Mouse (Mus musculus) heart, postnatal 36 days (tissue): ENCODE measurements around the gene Dusp19. TPM values are rescaled to one million over a fixed set of nuclear protein-coding genes. Genes with fewer than 3 reads are reported as not detected.

ENCODE experiments used
- DNase-seq, 2 experiments: peaks; one replicate each; pipeline ENCODE4 v3.0.0; 2021 to 2022
- intact Hi-C: fragments of 180-260 bp; cut with DNase I; formaldehyde crosslinking; loops from one replicate; pipeline ENCODE4 v1.15.1; 2025
- microRNA-seq, 2 experiments: library from miRNA; unstranded; fragments of <30 nt; microRNA quantifications; one replicate each; pipeline ENCODE4 v1.2.0; 2021; ENCODE audit warnings: borderline number of aligned reads in 2 of 2
- total RNA-seq, 2 experiments: library from RNA; stranded (reverse); gene quantifications; 2 replicates each; pipeline ENCODE4 v1.2.3; 2021

Gene Dusp19
- total RNA-seq, 2 experiments from 2014 or later, result 7.9 to 9.8 TPM

DNA sequence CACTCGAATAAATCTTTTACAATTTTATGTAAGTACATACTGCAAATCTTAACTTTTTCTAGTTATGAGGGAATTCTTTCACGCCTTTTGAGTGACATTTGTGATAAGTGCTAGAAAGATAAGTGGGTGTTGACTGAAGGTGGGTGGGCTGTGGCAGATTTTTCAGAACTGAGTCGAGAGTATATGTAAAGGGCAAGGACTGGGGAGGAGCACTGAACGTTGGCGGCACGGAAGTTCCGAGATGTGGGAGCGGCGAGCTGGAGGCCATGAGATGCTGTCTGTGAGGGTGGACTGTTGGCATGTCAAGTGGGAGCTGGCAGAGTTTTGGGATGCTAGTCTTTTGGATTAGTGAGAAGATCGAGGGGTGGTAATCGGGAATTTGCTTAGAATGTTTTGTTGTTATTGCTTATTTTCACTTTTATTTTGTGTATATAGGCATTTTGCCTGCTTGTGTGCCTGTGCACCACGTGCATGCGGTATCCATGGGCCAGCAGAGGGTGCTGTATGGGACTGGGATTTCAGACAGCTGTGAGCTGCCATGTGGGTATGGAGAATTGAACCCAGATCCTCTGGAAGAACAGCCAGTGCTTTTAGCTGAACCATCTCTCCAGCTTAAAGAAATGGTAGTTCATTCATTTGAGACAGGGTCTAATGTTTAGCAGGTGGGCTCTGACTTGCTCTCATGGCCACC, 15.6 kb downstream of the Dusp19 start:
- DNase-seq, result no peak
- intact Hi-C loops, result no loop called here

DNA sequence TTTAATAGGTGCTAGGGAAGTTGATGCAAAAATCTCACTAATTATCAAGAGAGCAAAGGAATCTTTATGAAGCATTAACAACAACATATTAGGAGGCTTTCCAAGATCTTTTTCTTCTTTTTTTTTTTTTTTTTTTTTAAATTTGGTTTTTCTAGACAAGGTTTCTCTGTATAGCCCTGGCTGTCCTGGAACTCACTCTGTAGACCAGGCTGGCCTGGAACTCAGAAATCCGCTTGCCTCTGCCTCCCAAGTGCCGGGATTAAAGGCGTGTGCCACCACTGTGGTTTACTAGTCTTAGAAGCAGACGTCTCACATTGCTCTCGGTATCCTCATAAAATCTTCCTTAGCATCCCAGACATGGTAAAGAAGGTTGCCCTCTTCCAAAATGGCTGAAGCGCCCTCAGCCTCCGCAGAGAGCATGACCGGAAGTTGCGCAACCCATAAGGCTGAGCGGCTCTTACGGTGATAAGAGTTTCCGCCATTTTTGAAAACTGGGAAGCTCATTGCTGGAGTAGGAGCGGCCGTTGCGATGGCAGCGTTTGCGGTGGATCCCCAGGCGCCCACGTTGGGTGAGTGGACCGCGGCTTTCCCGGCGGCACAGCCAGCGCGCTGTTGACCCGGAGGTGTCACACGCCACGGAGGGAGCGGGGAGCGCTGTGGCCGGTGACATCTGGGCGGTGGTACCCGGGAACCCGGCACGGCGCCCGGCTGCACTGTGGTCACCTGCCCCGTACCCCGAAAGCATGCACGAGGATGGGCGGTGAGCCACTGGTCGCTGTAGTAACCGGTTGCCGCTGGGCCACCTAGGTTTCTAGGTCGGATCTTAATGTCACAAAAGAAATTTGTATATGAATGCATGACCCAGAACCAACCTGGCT, 21.8 kb downstream of the Dusp19 start:
- intact Hi-C loops, result loop anchor here (1.0 to 5.0 kb wide), 3 partner anchors 21 to 96 kb away; partner anchors contain the start of genes Dusp19, Nckap1 and Nup35
- peak; percentile 94 to 98 for DNase-seq

DNA sequence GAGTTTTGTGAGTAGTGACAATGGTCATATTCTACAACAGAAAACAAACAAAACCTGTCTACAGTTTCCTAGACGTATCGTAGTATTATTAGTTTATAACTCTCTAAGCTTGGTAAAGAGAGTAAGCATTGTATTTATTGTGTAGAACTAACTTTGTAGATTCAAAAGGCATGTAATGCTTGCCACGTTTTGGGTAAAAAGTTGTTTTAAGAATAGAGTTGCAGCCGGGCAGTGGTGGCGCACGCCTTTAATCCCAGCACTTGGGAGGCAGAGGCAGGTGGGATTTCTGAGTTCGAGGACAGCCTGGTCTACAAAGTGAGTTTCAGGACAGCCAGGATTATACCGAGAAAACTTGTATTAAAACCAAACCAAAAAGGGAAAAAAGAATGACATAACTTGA, 22.6 kb downstream of the Dusp19 start:
- intact Hi-C loops, result loop anchor here (2.0 to 5.0 kb wide), 2 partner anchors 59 to 97 kb away; partner anchors contain the start of gene Nckap1
- DNase-seq, result no peak

DNA sequence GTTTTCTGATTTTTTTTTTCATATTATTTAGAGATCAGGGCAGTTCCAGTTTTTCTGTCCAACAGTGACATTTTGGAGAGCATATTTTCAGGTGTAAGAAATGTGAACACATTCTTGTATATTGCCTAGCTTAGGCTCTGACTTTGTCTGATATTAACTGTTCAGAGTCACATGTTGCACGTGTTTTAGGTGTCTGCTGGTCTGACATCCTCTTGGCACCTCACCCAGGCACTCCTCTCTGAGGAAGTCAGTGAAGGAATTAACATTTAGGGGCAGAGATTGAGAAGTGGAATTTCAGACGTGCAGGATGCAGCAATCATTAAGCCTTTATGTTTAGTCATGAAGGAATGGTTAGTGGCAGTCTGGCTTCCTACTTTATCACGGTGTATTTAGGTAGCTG, 23.0 kb downstream of the Dusp19 start:
- intact Hi-C loops, result loop anchor here (2.0 to 5.0 kb wide), 2 partner anchors 59 to 98 kb away; partner anchors contain the start of gene Nckap1
- DNase-seq, result no peak

DNA sequence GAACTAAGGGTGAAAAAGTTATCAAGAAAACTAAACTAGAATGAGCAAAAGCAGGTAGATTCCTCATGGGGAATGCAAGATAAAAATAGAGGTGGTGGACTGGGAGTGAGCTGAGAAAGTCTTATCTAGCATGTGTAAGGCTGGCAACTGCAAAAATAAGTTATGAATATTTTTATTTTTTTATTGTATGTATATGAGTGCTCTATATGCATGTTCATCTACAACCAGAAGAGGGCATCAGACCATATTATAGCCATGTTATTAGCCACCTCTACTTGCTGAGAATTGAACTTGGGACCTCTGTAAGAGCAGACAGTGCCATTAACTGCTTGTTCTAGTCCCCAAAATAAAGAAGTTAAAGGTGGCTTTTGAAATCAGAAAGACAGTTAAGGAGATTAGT, 44.6 kb downstream of the Dusp19 start:
- DNase-seq, result no peak
- intact Hi-C loops, result no loop called here

DNA sequence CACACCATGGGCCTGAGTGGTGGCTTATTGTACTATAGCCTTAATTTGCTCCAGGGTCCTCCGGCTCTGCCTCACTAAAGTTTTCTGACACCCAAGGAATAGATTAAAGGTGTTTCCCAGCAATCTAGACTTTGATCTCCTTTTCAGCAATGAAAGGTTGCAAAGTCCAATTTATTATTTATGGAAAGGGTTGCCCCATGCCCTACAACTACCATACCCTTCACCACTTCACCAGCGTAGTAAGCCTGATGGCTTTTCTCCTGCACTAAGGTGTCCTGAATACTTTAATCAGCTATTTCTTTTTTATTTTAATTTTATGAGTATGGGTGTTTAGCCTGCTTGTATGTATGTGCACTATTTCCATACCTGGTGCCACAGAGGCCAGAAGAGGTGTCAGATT, 45.8 kb downstream of the Dusp19 start:
- intact Hi-C loops, result no loop called here
- no peak for DNase-seq

DNA sequence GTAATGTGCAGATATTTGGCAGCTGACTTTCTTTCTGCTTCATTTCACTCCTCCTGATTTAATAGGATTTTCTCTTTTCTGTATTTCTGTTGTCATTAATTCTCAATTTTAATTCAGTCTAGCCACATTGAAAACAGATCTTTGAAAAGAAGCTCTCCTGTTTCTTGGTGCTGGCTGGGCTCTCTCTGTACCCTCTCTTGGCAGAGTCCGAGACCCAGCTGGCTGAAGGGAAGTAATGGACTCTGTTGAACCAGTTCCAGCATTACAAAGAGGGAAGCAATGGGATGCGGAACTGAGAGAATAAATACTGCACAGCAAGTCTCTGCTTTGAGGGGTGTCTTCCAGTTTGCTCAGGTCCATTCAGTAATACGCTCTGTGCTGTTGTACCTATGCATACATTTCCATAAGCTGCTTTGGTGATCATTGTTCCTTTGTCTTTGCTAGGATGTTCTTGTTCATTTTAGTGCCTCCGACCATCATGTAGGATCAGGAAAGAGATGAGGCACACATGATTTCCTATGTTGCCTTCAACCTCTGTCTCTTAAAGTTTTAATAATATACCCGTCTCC, 50.6 kb downstream of the Dusp19 start:
- no peak for DNase-seq
- intact Hi-C loops, result no loop called here

DNA sequence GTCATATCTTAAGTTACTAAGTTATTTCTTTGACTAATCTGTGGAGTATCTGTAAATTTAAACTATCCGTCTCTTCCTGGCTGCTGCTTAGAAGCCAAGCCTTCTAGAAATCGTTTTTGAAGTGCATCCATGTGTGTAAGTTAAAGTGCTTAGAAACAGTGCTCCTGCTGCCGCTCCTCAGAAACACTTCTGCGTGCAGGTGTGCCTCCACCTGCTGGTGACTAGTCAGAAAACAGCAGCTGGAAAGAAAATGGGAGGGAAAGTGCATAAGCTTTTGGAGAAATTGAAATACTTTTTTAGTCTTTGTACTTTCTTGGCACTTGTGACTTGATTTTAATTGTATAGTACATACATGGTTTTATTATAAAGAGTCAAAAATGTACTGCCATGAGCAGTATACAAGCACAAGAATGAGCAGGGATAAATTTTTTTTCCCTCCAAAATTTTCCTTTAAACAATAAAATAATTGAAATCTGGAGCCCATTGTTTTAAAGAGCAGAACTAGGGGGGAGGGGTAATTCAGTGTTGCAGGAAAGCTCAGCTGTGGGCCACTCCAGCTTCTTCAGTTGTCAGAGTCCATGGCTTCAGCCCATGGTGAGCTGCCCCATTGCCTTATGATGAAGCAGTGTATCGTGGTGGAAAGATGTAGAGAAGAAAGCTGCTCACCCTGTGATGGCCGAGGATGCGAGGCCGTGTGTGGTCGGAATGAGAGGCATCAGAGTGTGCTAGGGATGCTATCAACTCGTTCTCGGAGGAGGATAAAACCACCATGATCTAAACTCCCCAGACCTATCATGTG, 53.2 kb downstream of the Dusp19 start:
- DNase-seq, result no peak
- intact Hi-C loops, result no loop called here

DNA sequence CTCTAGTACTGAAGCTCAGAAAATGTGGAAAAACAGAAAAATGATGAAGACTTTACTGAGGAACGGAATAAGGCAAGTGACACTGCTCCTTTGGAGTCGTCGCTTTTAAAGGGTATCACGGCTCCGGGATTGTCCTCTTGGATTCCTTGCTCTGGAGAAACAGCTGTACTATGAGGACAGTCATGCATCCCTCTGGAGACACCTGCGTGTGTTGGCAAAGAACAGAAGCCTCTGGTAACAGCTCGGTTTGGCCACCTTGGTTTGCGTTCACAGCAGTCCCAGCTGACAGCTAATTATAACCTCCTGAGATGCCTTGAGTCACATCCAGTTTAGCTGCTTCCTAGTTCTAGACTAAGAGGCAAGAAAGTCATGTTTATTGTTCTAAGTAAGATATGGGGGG, 62.0 kb downstream of the Dusp19 start:
- DNase-seq, result no peak
- intact Hi-C loops, result no loop called here

Small RNAs within 50 kb of the gene (microRNA-seq; reads per million reads assigned to microRNA genes)
- 0 reads per million in 2 experiments for gene Mir684-1

Other genes starting within 250 kb of the Dusp19 start
- gene Frzb, start 169.4 kb upstream of the Dusp19 start, total RNA-seq, result 1 to 10 TPM; 5.3 to 5.9 TPM
- 10 to 100 TPM; 61.8 to 64.2 TPM for gene Nckap1, start 35.7 kb upstream of the Dusp19 start, total RNA-seq
- 1 to 10 TPM; 5.4 to 6.0 TPM for gene Nup35, start 191 bp downstream of the Dusp19 start, total RNA-seq